Mouse (Mus musculus): Measurements from ENCODE around the gene Amhr2.

DNA sequence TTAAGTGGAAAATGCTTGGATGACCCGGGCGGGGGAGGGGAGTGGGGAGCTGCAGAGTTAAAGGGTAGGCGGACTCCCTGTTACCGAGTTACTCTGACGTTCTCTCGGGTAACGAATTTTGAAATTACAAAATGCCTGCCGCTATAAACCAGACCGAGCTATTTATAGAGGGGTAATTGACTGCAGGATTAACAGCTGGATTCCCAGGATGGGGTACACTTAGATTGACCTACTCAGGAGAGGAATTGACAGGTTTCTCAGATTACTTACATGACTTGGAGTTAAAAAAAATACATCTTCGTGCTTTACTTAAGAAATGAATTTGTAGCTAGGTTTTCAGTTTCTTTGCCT, 26.1 kb downstream of the Amhr2 start:
- no peak for TF ChIP-seq CTCF (IDR thresholded peaks at IDR 0.05)
- TF ChIP-seq EP300 (IDR thresholded peaks at IDR 0.05), result no peak

All from lung, postnatal 0 days (tissue).